11 mouse cellular contexts compared by ENCODE assay signal in genomic region chr19:53263859-53264733, GRCm38 (mm10). TPM values are rescaled to one million over a fixed set of nuclear protein-coding genes. Genes with fewer than 3 reads are reported as not detected.
A peak's percentile ranks its signal among the peaks of the same experiment; 100 is the strongest.
DNase-seq lines count a peak whose midpoint lies in the region; ATAC-seq and TF ChIP-seq lines count a peak whose summit lies in the region.
"Had no signal": no experiment of that assay in that cellular context is flagged by ENCODE, and none has a peak within 500 bp of the region (broad histone marks: within the 10 kb centered on the region; RNA-seq: fewer than 3 reads in every experiment).

No protein-coding gene starts in this region.

- no peak overlapping the region for H3K9ac ChIP-seq in forebrain, embryonic 15.5 days (replicated peaks)
- H3K9ac ChIP-seq in heart, adult 2 months (ENCODE audit: low read depth, low read length), result no peak overlapping the region
- H3K9ac ChIP-seq: liver, embryonic 15.5 days; stomach, embryonic 15.5 days had no signal

- H3K27me3 ChIP-seq in forebrain, embryonic 15.5 days, result no peaks in the 10 kb centered on the region
- no peaks in the 10 kb centered on the region for H3K27me3 ChIP-seq in heart, adult 2 months (ENCODE audit: control insufficient read depth, insufficient read depth, low read length)
- H3K27me3 ChIP-seq: stomach, embryonic 15.5 days had no signal

- H3K27ac ChIP-seq in forebrain, embryonic 15.5 days (replicated peaks), result no peak overlapping the region
- no peak overlapping the region for H3K27ac ChIP-seq in heart, adult 2 months
- H3K27ac ChIP-seq: kidney, postnatal 0 days; liver, embryonic 15.5 days; stomach, embryonic 15.5 days had no signal

- 0 out of 2 replicates have a peak overlapping the region, but pooled peaks have one; percentile 8 for H3K4me2 ChIP-seq in forebrain, embryonic 15.5 days (replicated peaks)
- H3K4me2 ChIP-seq: liver, embryonic 15.5 days; stomach, embryonic 15.5 days had no signal

- H3K4me3 ChIP-seq in forebrain, embryonic 15.5 days, result no peak overlapping the region
- no peak overlapping the region for H3K4me3 ChIP-seq in heart, adult 2 months
- H3K4me3 ChIP-seq: liver, embryonic 15.5 days; stomach, embryonic 15.5 days had no signal

- TF ChIP-seq POLR2A in heart, adult 2 months (IDR thresholded peaks at IDR 0.05; ENCODE audit: insufficient read depth, low read depth, low read length), result no peak

- no peaks in the 10 kb centered on the region for H3K79me2 ChIP-seq in heart, adult 2 months (replicated peaks; ENCODE audit: control insufficient read depth, insufficient read depth, low read length)

- H3K9me3 ChIP-seq in forebrain, embryonic 15.5 days, result no peaks in the 10 kb centered on the region
- H3K9me3 ChIP-seq: liver, embryonic 15.5 days; stomach, embryonic 15.5 days had no signal

- DNase-seq in thymus, postnatal 25 days, result peak; percentile 14
- no peak for DNase-seq in thymus, postnatal 36 days
- DNase-seq in adrenal gland, adult 2 months, result no peak
- no peak for DNase-seq in cerebellum, postnatal 36 days
- no peak for DNase-seq in heart, adult 2 months
- DNase-seq: cerebellum, postnatal 10 days had no signal

- 0 out of 2 replicates have a peak, but pooled peaks cover 15% of the 10 kb centered on the region for H3K4me1 ChIP-seq in forebrain, embryonic 15.5 days
- H3K4me1 ChIP-seq in heart, adult 2 months (ENCODE audit: control insufficient read depth, insufficient read depth, low read length), result no peaks in the 10 kb centered on the region

- no peak for ATAC-seq in forebrain, embryonic 15.5 days (replicated peaks)
- peak; percentile 34; the same call in 1 of the 2 replicates for ATAC-seq in megakaryocyte, adult 5-6 weeks (ENCODE audit: poor library complexity, severe bottlenecking)

- 39% methylated on average over 23 of the region's 23 CpGs for WGBS in forebrain, embryonic 15.5 days
- 43% methylated on average over 23 of the region's 23 CpGs for WGBS in heart, adult 2 months

- no peaks in the 10 kb centered on the region for H3K36me3 ChIP-seq in forebrain, embryonic 15.5 days
- no peaks in the 10 kb centered on the region for H3K36me3 ChIP-seq in heart, adult 2 months (ENCODE audit: control insufficient read depth, insufficient read depth, low read length)
- H3K36me3 ChIP-seq: liver, embryonic 15.5 days; stomach, embryonic 15.5 days had no signal

- no peak for TF ChIP-seq EP300 in heart, adult 2 months (IDR thresholded peaks at IDR 0.05; ENCODE audit: insufficient read depth, low read depth, low read length)

- intact Hi-C loops in heart, adult 2 months (cut with DNase I), result no loop called here

- no peak for TF ChIP-seq CTCF in heart, adult 2 months (IDR thresholded peaks at IDR 0.05)

RNA-seq across cellular contexts. Expression of gene Mxi1, which starts 46.2 kb away (rescaled TPM):
- 62.0 and 68.4 TPM in 2 replicates for polyA plus RNA-seq in forebrain, embryonic 15.5 days (2015; fragmentation: Nextera tagmentation; extraction: Ambion mirVana)
- total RNA-seq in megakaryocyte, adult 5-6 weeks (2015), result 42.1 and 42.8 TPM in 2 replicates
- total RNA-seq in megakaryocyte, adult 5-6 weeks (2017), result 74.0 and 91.1 TPM in 2 replicates
- total RNA-seq in adrenal gland, adult 2 months (2021), result 10 to 100 TPM; 29.6 to 31.1 TPM
- polyA plus RNA-seq in adrenal gland, adult 2 months (2012; rRNA removed), result 15.6 and 17.2 TPM in 2 replicates
- 10 to 100 TPM; 38.7 to 49.6 TPM for total RNA-seq in heart, adult 2 months (2021)
- 20.9 and 29.7 TPM in 2 replicates for polyA plus RNA-seq in heart, adult 2 months (2012; rRNA removed)
